Mouse (Mus musculus): Measurements from ENCODE around the gene Defb13.

- TF ChIP-seq CTCF (IDR thresholded peaks at IDR 0.05; ENCODE audit: low read depth, low read length) (no peak), POLR2A (IDR thresholded peaks at IDR 0.05; ENCODE audit: insufficient read depth, low read length) (no peak)
Observed at GRCm38 (mm10) chr8:21969475-21969874, 22.9 kb downstream of the Defb13 start, which contains the start of gene Ccdc70.

Measured in ES-Bruce4 (cell line).